Mouse (Mus musculus): ENCODE data around the gene Id3.

DNA sequence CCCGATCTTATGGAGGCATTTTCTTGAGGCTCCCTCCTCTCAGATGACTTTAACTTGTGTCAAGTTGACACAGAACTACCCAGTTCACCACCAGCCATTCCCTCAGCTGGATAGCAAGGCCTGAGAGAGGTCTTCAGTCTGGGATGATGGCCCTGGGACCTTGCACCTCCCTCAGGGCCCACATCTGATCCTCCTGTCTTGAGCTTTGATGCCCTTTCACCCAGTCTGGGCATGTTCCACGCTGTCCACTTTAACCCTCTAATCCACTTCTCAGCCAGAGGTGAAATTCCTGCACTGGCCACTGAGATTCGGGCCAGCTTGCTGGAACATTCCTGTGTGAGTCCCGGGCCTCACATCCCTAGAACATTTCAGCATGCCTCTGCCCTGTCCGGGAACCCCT, 17.3 kb upstream of the Id3 start:
- TF ChIP-seq CTCF (IDR thresholded peaks at IDR 0.05; ENCODE audit: low read depth, low read length) = no peak
- TF ChIP-seq GATA1 (IDR thresholded peaks at IDR 0.05; ENCODE audit: borderline replicate concordance, low read length) = no peak
- no peak for TF ChIP-seq TAL1 (conservative IDR thresholded peaks at IDR 0.05; ENCODE audit: low read depth, low read length)
- no peak for TF ChIP-seq GATA2 (IDR thresholded peaks at IDR 0.05; ENCODE audit: borderline replicate concordance, low read depth, low read length)
- no peak for TF ChIP-seq POLR2AphosphoS5 (IDR thresholded peaks at IDR 0.05; ENCODE audit: insufficient replicate concordance, low read depth, low read length)
